In the genomic region with DNA sequence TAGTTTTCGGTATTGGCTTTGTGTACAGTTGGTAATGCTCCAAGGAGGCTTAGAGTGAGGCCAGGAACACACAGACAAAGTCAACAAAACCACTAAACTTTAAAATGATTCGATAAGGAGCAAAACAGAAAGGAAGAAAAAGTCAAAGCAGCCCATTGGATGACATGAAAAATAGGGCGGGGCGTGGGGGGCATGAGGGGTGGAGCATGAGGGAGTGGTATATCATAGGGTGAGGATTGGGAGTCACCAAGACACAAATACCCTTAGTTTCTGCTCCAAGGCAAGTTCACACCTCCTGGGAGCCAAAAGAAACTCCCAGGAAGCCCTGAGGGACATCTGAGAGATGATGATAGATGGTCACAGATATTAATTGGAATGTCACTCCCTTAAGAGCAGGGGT, we compare ENCODE assay signal across 9 mouse cellular contexts.
DNase-seq lines count a peak whose midpoint lies in the region; ATAC-seq lines count a peak whose summit lies in the region.
"Had no signal": no experiment of that assay in that cellular context is flagged by ENCODE, and none has a peak within 500 bp of the region (broad histone marks: within the 10 kb centered on the region; RNA-seq: fewer than 3 reads in every experiment).

No protein-coding gene starts in this region.

- 0 out of 2 replicates have a peak overlapping the region, but pooled peaks have one; percentile 46 for H3K4me2 ChIP-seq in heart, embryonic 12.5 days
- H3K4me2 ChIP-seq in neural tube, embryonic 13.5 days: no peak overlapping the region
- H3K4me2 ChIP-seq in stomach, embryonic 15.5 days: peak overlapping the region; percentile 38; the same call in 1 of the 2 replicates
- H3K4me2 ChIP-seq: forebrain, embryonic 12.5 days had no signal

- H3K36me3 ChIP-seq in heart, embryonic 12.5 days: no peaks in the 10 kb centered on the region
- no peaks in the 10 kb centered on the region for H3K36me3 ChIP-seq in neural tube, embryonic 13.5 days
- 0 out of 2 replicates have a peak, but pooled peaks cover 1% of the 10 kb centered on the region for H3K36me3 ChIP-seq in limb, embryonic 10.5 days
- no peaks in the 10 kb centered on the region for H3K36me3 ChIP-seq in stomach, embryonic 15.5 days
- H3K36me3 ChIP-seq: forebrain, embryonic 12.5 days had no signal

- H3K9ac ChIP-seq in heart, embryonic 12.5 days: no peak overlapping the region
- H3K9ac ChIP-seq in neural tube, embryonic 13.5 days: no peak overlapping the region
- H3K9ac ChIP-seq in stomach, embryonic 15.5 days: no peak overlapping the region
- H3K9ac ChIP-seq: forebrain, embryonic 12.5 days had no signal

- peaks cover 4% of the 10 kb centered on the region; the same call in 1 of the 2 replicates for H3K27me3 ChIP-seq in heart, embryonic 12.5 days (replicated peaks)
- no peaks in the 10 kb centered on the region; the same call in 1 of the 2 replicates for H3K27me3 ChIP-seq in neural tube, embryonic 13.5 days
- peaks cover 5% of the 10 kb centered on the region; the same call in 1 of the 2 replicates for H3K27me3 ChIP-seq in limb, embryonic 10.5 days (ENCODE audit: low read depth, poor library complexity, severe bottlenecking)
- no peaks in the 10 kb centered on the region for H3K27me3 ChIP-seq in stomach, embryonic 15.5 days (replicated peaks)

- peaks cover 2% of the 10 kb centered on the region for H3K9me3 ChIP-seq in heart, embryonic 12.5 days (replicated peaks)
- H3K9me3 ChIP-seq in neural tube, embryonic 13.5 days: no peaks in the 10 kb centered on the region
- H3K9me3 ChIP-seq in limb, embryonic 10.5 days (replicated peaks): no peaks in the 10 kb centered on the region
- H3K9me3 ChIP-seq in stomach, embryonic 15.5 days: no peaks in the 10 kb centered on the region

- ATAC-seq in heart, embryonic 12.5 days (ENCODE audit: insufficient number of reproducible peaks, low FRiP score): no peak
- no peak for ATAC-seq in neural tube, embryonic 13.5 days (ENCODE audit: low read depth)
- ATAC-seq in stomach, embryonic 15.5 days (ENCODE audit: insufficient read depth, low FRiP score, low read depth): peak; percentile 19; the same call in 1 of the 2 replicates

- WGBS in heart, embryonic 12.5 days: 48% methylated on average over 4 of the region's 4 CpGs
- 71% methylated on average over 4 of the region's 4 CpGs for WGBS in neural tube, embryonic 13.5 days
- WGBS in limb, embryonic 10.5 days: 69% methylated on average over 4 of the region's 4 CpGs
- WGBS in stomach, embryonic 15.5 days: 44% methylated on average over 4 of the region's 4 CpGs

- no peak overlapping the region for H3K4me3 ChIP-seq in heart, embryonic 12.5 days
- H3K4me3 ChIP-seq in neural tube, embryonic 13.5 days: no peak overlapping the region
- H3K4me3 ChIP-seq in limb, embryonic 10.5 days: no peak overlapping the region
- H3K4me3 ChIP-seq in stomach, embryonic 15.5 days (replicated peaks): no peak overlapping the region
- H3K4me3 ChIP-seq: forebrain, embryonic 12.5 days had no signal

- H3K27ac ChIP-seq in heart, embryonic 12.5 days (ENCODE audit: poor library complexity, severe bottlenecking): no peak overlapping the region
- 0 out of 2 replicates have a peak overlapping the region, but pooled peaks have one; percentile 14 for H3K27ac ChIP-seq in neural tube, embryonic 13.5 days (replicated peaks)
- 0 out of 2 replicates have a peak overlapping the region, but pooled peaks have one; percentile 7 for H3K27ac ChIP-seq in limb, embryonic 10.5 days
- peak overlapping the region; percentile 40; the same call in 1 of the 2 replicates for H3K27ac ChIP-seq in stomach, embryonic 15.5 days
- H3K27ac ChIP-seq: forebrain, embryonic 12.5 days had no signal

- intact Hi-C loops in heart, postnatal 14 days (cut with DNase I): loop anchor here (5.0 kb wide), 3 partner anchors 261 to 1586 kb away; a partner anchor contains a TSS

- DNase-seq in heart, postnatal 14 days: no peak
- no peak for DNase-seq in neural tube, embryonic 10.5 days (ENCODE audit: extremely low spot score, low spot score)
- no peak for DNase-seq in limb, embryonic 10.5 days (ENCODE audit: low spot score)
- DNase-seq in layer of hippocampus, postnatal 25 days (ENCODE audit: extremely low spot score in 1 of 2, low spot score in 1 of 2): no peak
- DNase-seq in right cerebral cortex, adult 18-20 months: no peak

- peaks cover 22% of the 10 kb centered on the region for H3K4me1 ChIP-seq in heart, embryonic 12.5 days (replicated peaks)
- peaks cover 35% of the 10 kb centered on the region for H3K4me1 ChIP-seq in neural tube, embryonic 13.5 days (replicated peaks)
- H3K4me1 ChIP-seq in limb, embryonic 10.5 days: peaks cover 46% of the 10 kb centered on the region
- peaks cover 15% of the 10 kb centered on the region for H3K4me1 ChIP-seq in stomach, embryonic 15.5 days
